Mouse (Mus musculus) midbrain, embryonic 15.5 days (tissue): ENCODE data around the gene Aspscr1. TPM values are rescaled to one million over a fixed set of nuclear protein-coding genes. Genes with fewer than 3 reads are reported as not detected.
"Not testable (repeated sequence)": the region's sequence is repeated elsewhere in the genome, so short reads cannot be mapped to it uniquely, and the experiment has no call there.

ENCODE experiments used
- ATAC-seq: fragments of 200-750 bp; cut with Nextera tagmentation; replicated peaks from 2 replicates; pipeline ENCODE4 v1.8.0; 2017; ENCODE audit warnings: moderate TSS enrichment
- H3K27ac ChIP-seq: fragments of 300-500 bp; sonication (generic); 2 replicates; pipeline ENCODE4 v1.5.1; 2015; ENCODE audit warnings: mild to moderate bottlenecking, inconsistent platforms
- H3K27me3 ChIP-seq: fragments of 300-500 bp; sonication (generic); replicated peaks from 2 replicates; pipeline ENCODE4 v1.6.1; 2015; ENCODE audit warnings: inconsistent platforms
- H3K36me3 ChIP-seq: fragments of 300-500 bp; sonication (generic); replicated peaks from 2 replicates; pipeline ENCODE4 v1.6.1; 2015; ENCODE audit warnings: inconsistent platforms
- H3K4me1 ChIP-seq: fragments of 300-500 bp; sonication (generic); 2 replicates; pipeline ENCODE4 v1.6.1; 2015; ENCODE audit warnings: inconsistent platforms
- H3K4me2 ChIP-seq: fragments of 300-500 bp; sonication (generic); 2 replicates; pipeline ENCODE4 v1.6.1; 2015; ENCODE audit warnings: inconsistent platforms, mild to moderate bottlenecking, moderate library complexity
- H3K4me3 ChIP-seq: fragments of 300-500 bp; sonication (generic); 2 replicates; pipeline ENCODE4 v1.5.1; 2015; ENCODE audit warnings: mild to moderate bottlenecking, inconsistent platforms
- H3K9ac ChIP-seq: fragments of 300-500 bp; sonication (generic); 2 replicates; pipeline ENCODE4 v1.6.1; 2015; ENCODE audit warnings: mild to moderate bottlenecking, inconsistent platforms
- H3K9me3 ChIP-seq: fragments of 300-500 bp; sonication (generic); 2 replicates; pipeline ENCODE4 v1.6.1; 2016; ENCODE audit warnings: inconsistent platforms
- WGBS: fragments of 180-500 bp; shearing (Covaris S2); methylation state at CpG from one replicate; pipeline ENCODE4 v1.1.7; 2015; ENCODE audit warnings: mixed read lengths; 5-methylcytosine and 5-hydroxymethylcytosine counted together
- polyA plus RNA-seq: library from polyadenylated mRNA; unstranded; fragments of >200 nt; fragmentation: Nextera tagmentation; extraction: Ambion mirVana; gene quantifications from 2 replicates; pipeline ENCODE4 v1.2.1, GENCODE M21; 2015

Gene Aspscr1
- polyA plus RNA-seq, 1 experiment from 2014 or later, result 149 TPM

- H3K4me3 ChIP-seq, result peak overlapping the region; percentile 79
- H3K4me2 ChIP-seq, result peak overlapping the region; percentile 66
- WGBS, result 31% methylated on average over 12 of the region's 12 CpGs
- H3K36me3 ChIP-seq, result no peaks in the 10 kb centered on the region; the same call in 1 of the 2 replicates
- H3K9ac ChIP-seq, result peak overlapping the region; percentile 67
- peak overlapping the region; percentile 94 for H3K27ac ChIP-seq
- H3K27me3 ChIP-seq, result no peaks in the 10 kb centered on the region
- H3K4me1 ChIP-seq, result peaks cover 17% of the 10 kb centered on the region
- peak; percentile 59 for ATAC-seq
- no peaks in the 10 kb centered on the region for H3K9me3 ChIP-seq
These were observed 885 bp downstream of the Aspscr1 start for GRCm38 (mm10) chr11:120673594-120674122.

GRCm38 (mm10) chr11:120675875-120676274 is 3.1 kb downstream of the Aspscr1 start:
- not testable (repeated sequence) for H3K36me3 ChIP-seq, H3K4me3 ChIP-seq, H3K4me2 ChIP-seq, ATAC-seq, H3K27ac ChIP-seq, H3K9ac ChIP-seq, H3K9me3 ChIP-seq, H3K27me3 ChIP-seq
- WGBS, result 86% methylated on average over 5 of the region's 5 CpGs
- peaks cover 17% of the 10 kb centered on the region for H3K4me1 ChIP-seq

- H3K36me3 ChIP-seq, result peaks cover 7% of the 10 kb centered on the region; the same call in 1 of the 2 replicates
- H3K4me1 ChIP-seq, result peaks cover 17% of the 10 kb centered on the region
- no peak overlapping the region for H3K9ac ChIP-seq
These were observed 4.2 kb downstream of the Aspscr1 start for GRCm38 (mm10) chr11:120676951-120677350.

GRCm38 (mm10) chr11:120679909-120680308 is 7.1 kb downstream of the Aspscr1 start:
- ATAC-seq, result no peak
- Histone ChIP-seq H3K4me3 (no peak overlapping the region), H3K4me1 (0 out of 2 replicates have a peak, but pooled peaks cover 4% of the 10 kb centered on the region), H3K36me3 (peaks cover 14% of the 10 kb centered on the region; the same call in 1 of the 2 replicates), H3K9me3 (no peaks in the 10 kb centered on the region), H3K4me2 (no peak overlapping the region), H3K9ac (no peak overlapping the region), H3K27me3 (no peaks in the 10 kb centered on the region), H3K27ac (no peak overlapping the region)
- 72% methylated on average over 3 of the region's 3 CpGs for WGBS

More at GRCm38 (mm10) chr11:120676951-120677350, 4.2 kb downstream of the Aspscr1 start:
- H3K9me3 ChIP-seq, result no peaks in the 10 kb centered on the region
- no peak overlapping the region for H3K4me3 ChIP-seq
- no peak overlapping the region for H3K27ac ChIP-seq
- ATAC-seq, result no peak
- no peaks in the 10 kb centered on the region for H3K27me3 ChIP-seq
- no peak overlapping the region for H3K4me2 ChIP-seq
- 95% methylated on average over 4 of the region's 4 CpGs for WGBS

GRCm38 (mm10) chr11:120682683-120683082 is 9.9 kb downstream of the Aspscr1 start:
- no peak overlapping the region for H3K27ac ChIP-seq
- no peaks in the 10 kb centered on the region for H3K27me3 ChIP-seq
- H3K9me3 ChIP-seq, result no peaks in the 10 kb centered on the region
- ATAC-seq, result no peak
- 93% methylated on average over 5 of the region's 5 CpGs for WGBS
- H3K9ac ChIP-seq, result no peak overlapping the region
- peaks cover 20% of the 10 kb centered on the region; the same call in 1 of the 2 replicates for H3K36me3 ChIP-seq
- H3K4me1 ChIP-seq, result no peaks in the 10 kb centered on the region
- no peak overlapping the region for H3K4me2 ChIP-seq
- no peak overlapping the region for H3K4me3 ChIP-seq

GRCm38 (mm10) chr11:120683536-120683935 is 10.8 kb downstream of the Aspscr1 start:
- Histone ChIP-seq H3K4me2 (no peak overlapping the region), H3K27me3 (no peaks in the 10 kb centered on the region), H3K9ac (no peak overlapping the region), H3K4me3 (no peak overlapping the region), H3K36me3 (peaks cover 20% of the 10 kb centered on the region), H3K27ac (no peak overlapping the region), H3K4me1 (no peaks in the 10 kb centered on the region), H3K9me3 (no peaks in the 10 kb centered on the region)
- 94% methylated on average over 3 of the region's 3 CpGs for WGBS
- no peak for ATAC-seq

GRCm38 (mm10) chr11:120684086-120684485 is 11.3 kb downstream of the Aspscr1 start:
- WGBS, result 90% methylated on average over 2 of the region's 2 CpGs
- Histone ChIP-seq H3K4me2 (no peak overlapping the region), H3K27ac (no peak overlapping the region), H3K4me3 (no peak overlapping the region), H3K9me3 (no peaks in the 10 kb centered on the region), H3K9ac (no peak overlapping the region), H3K27me3 (no peaks in the 10 kb centered on the region), H3K36me3 (peaks cover 20% of the 10 kb centered on the region), H3K4me1 (no peaks in the 10 kb centered on the region)
- ATAC-seq, result no peak

- no peak for ATAC-seq
- peaks cover 20% of the 10 kb centered on the region for H3K36me3 ChIP-seq
These were observed 11.9 kb downstream of the Aspscr1 start for GRCm38 (mm10) chr11:120684660-120685059.

GRCm38 (mm10) chr11:120686650-120687272 is 14.0 kb downstream of the Aspscr1 start:
- H3K27ac ChIP-seq, result no peak overlapping the region
- WGBS, result 76% methylated on average over 20 of the region's 20 CpGs
- H3K4me2 ChIP-seq, result no peak overlapping the region
- H3K9me3 ChIP-seq, result no peaks in the 10 kb centered on the region
- no peak for ATAC-seq
- H3K27me3 ChIP-seq, result no peaks in the 10 kb centered on the region
- no peak overlapping the region for H3K9ac ChIP-seq
- H3K4me3 ChIP-seq, result no peak overlapping the region
- H3K4me1 ChIP-seq, result no peaks in the 10 kb centered on the region
- peaks cover 15% of the 10 kb centered on the region for H3K36me3 ChIP-seq

More at GRCm38 (mm10) chr11:120684660-120685059, 11.9 kb downstream of the Aspscr1 start:
- Histone ChIP-seq H3K4me1 (no peaks in the 10 kb centered on the region), H3K27ac (no peak overlapping the region), H3K27me3 (no peaks in the 10 kb centered on the region), H3K4me3 (no peak overlapping the region), H3K9ac (no peak overlapping the region), H3K9me3 (no peaks in the 10 kb centered on the region), H3K4me2 (no peak overlapping the region)
- WGBS, result 99% methylated on average over 2 of the region's 2 CpGs

GRCm38 (mm10) chr11:120689365-120689764 is 16.6 kb downstream of the Aspscr1 start:
- no peaks in the 10 kb centered on the region for H3K27me3 ChIP-seq
- H3K27ac ChIP-seq, result no peak overlapping the region
- peaks cover 8% of the 10 kb centered on the region for H3K36me3 ChIP-seq
- no peak for ATAC-seq
- H3K9ac ChIP-seq, result no peak overlapping the region
- H3K9me3 ChIP-seq, result no peaks in the 10 kb centered on the region
- 87% methylated on average over 3 of the region's 3 CpGs for WGBS
- no peak overlapping the region for H3K4me2 ChIP-seq
- no peaks in the 10 kb centered on the region for H3K4me1 ChIP-seq
- H3K4me3 ChIP-seq, result no peak overlapping the region

- Histone ChIP-seq H3K4me1 (peaks cover 14% of the 10 kb centered on the region), H3K27ac (no peak overlapping the region), H3K27me3 (no peaks in the 10 kb centered on the region), H3K9me3 (no peaks in the 10 kb centered on the region), H3K9ac (no peak overlapping the region), H3K36me3 (peaks cover 2% of the 10 kb centered on the region; the same call in 1 of the 2 replicates), H3K4me2 (no peak overlapping the region), H3K4me3 (no peak overlapping the region)
- no peak for ATAC-seq
- WGBS, result 98% methylated on average over 4 of the region's 4 CpGs
These were observed 19.8 kb downstream of the Aspscr1 start for GRCm38 (mm10) chr11:120692471-120693011.

GRCm38 (mm10) chr11:120693461-120693860 is 20.7 kb downstream of the Aspscr1 start:
- no peak for ATAC-seq
- H3K36me3 ChIP-seq, result 0 out of 2 replicates have a peak, but pooled peaks cover 2% of the 10 kb centered on the region
- H3K9me3 ChIP-seq, result no peaks in the 10 kb centered on the region
- no peak overlapping the region for H3K4me3 ChIP-seq
- no peak overlapping the region for H3K4me2 ChIP-seq
- peaks cover 14% of the 10 kb centered on the region for H3K4me1 ChIP-seq
- WGBS, result 67% methylated on average over 3 of the region's 3 CpGs
- H3K27ac ChIP-seq, result no peak overlapping the region
- no peak overlapping the region for H3K9ac ChIP-seq
- no peaks in the 10 kb centered on the region for H3K27me3 ChIP-seq
